Mouse (Mus musculus): ENCODE results near the gene Inpp5k. TPM values are rescaled to one million over a fixed set of nuclear protein-coding genes. Genes with fewer than 3 reads are reported as not detected.

The Inpp5k gene
- polyA plus RNA-seq, 1 experiment = 20.7 TPM

DNA sequence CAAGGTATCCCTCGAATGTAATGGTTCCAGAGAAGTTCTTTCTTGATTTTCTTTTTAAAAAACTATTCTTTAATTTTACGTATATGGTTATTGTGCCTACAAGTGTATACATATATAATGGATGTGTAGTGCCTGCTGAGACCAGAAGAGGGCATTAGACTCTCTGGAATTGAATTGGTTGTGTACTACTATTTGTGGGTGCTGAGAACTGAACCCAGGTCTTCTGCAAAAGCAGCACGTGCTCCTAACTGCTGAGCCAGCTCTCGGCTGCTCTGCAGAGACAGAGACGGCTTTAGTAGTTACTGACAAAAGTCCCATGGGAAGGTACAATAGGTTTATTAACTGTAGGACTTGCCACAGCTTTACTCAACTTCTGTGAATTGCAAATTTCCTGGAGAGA is 53.7 kb downstream of the Inpp5k start:
- TF ChIP-seq USF1 (IDR thresholded peaks at IDR 0.05; ENCODE audit: low read depth) (no peak), POLR2A (IDR thresholded peaks at IDR 0.05; ENCODE audit: insufficient read length, low read depth) (no peak), REST (IDR thresholded peaks at IDR 0.05; ENCODE audit: insufficient read depth, insufficient read length) (no peak), POLR2AphosphoS2 (IDR thresholded peaks at IDR 0.05; ENCODE audit: insufficient read length, low read depth) (no peak), TCF3 (IDR thresholded peaks at IDR 0.05; ENCODE audit: insufficient read length, low read depth) (no peak), SRF (IDR thresholded peaks at IDR 0.05; ENCODE audit: control insufficient read depth, insufficient read length, low read depth) (no peak), TCF12 (IDR thresholded peaks at IDR 0.05; ENCODE audit: insufficient read depth, poor library complexity, severe bottlenecking) (no peak), CEBPB (IDR thresholded peaks at IDR 0.05; ENCODE audit: insufficient read depth, poor library complexity, severe bottlenecking) (no peak), MYOG (IDR thresholded peaks at IDR 0.05; ENCODE audit: control insufficient read depth in 1 of 3, insufficient read depth in 1 of 3, insufficient read length in 2 of 3, low read depth in 2 of 3) (no peak), MYOD1 (IDR thresholded peaks at IDR 0.05; ENCODE audit: control insufficient read depth in 1 of 3, insufficient read length in 2 of 3, low read depth in 2 of 3) (no peak), MAX (IDR thresholded peaks at IDR 0.05; ENCODE audit: low read depth) (no peak), E2F4 (IDR thresholded peaks at IDR 0.05; ENCODE audit: insufficient read depth) (no peak)
- H3ac ChIP-seq (ENCODE audit: control insufficient read depth, insufficient read length) = no peak overlapping the region
- no peak overlapping the region for H3K4me2 ChIP-seq (ENCODE audit: low read depth)
- H3K4me3 ChIP-seq = no peak overlapping the region
- H3K79me2 ChIP-seq (ENCODE audit: control insufficient read depth, insufficient read depth) = peaks cover 95% of the 10 kb centered on the region
- peaks cover 16% of the 10 kb centered on the region for H3K36me3 ChIP-seq (ENCODE audit: control insufficient read depth, insufficient read depth)
- H3K27me3 ChIP-seq (ENCODE audit: control insufficient read depth, insufficient read depth, insufficient read length) = no peaks in the 10 kb centered on the region

DNA sequence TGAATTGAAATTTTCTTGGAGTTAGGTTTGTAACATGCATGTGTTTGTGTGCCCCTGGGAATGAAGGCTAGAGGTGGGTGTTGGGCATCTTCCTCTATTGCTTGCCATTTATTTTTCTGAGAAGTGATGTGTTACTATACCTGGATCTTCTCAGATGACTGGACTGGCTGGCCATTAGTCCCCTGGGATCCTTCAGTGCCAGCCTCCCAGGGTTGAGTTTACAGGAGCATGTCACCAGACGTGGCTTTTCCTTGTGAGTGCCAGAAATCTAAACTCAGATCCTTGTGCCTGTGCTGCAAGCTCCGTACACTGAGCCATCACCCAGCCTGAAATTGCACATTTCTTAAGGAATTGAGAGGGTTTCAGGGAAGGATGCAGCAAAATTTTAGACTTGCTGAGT is 54.2 kb downstream of the Inpp5k start:
- TF ChIP-seq MYOG (IDR thresholded peaks at IDR 0.05; ENCODE audit: control insufficient read depth in 1 of 3, insufficient read depth in 1 of 3, insufficient read length in 2 of 3, low read depth in 2 of 3) (no peak), POLR2A (IDR thresholded peaks at IDR 0.05; ENCODE audit: insufficient read length, low read depth) (no peak), SRF (IDR thresholded peaks at IDR 0.05; ENCODE audit: control insufficient read depth, insufficient read length, low read depth) (no peak), TCF3 (IDR thresholded peaks at IDR 0.05; ENCODE audit: insufficient read length, low read depth) (no peak), E2F4 (IDR thresholded peaks at IDR 0.05; ENCODE audit: insufficient read depth) (no peak), USF1 (IDR thresholded peaks at IDR 0.05; ENCODE audit: low read depth) (no peak), TCF12 (IDR thresholded peaks at IDR 0.05; ENCODE audit: insufficient read depth, poor library complexity, severe bottlenecking) (no peak), REST (IDR thresholded peaks at IDR 0.05; ENCODE audit: insufficient read depth, insufficient read length) (no peak), MYOD1 (IDR thresholded peaks at IDR 0.05; ENCODE audit: control insufficient read depth in 1 of 3, insufficient read length in 2 of 3, low read depth in 2 of 3) (no peak)
- Histone ChIP-seq H3ac (ENCODE audit: control insufficient read depth, insufficient read length) (no peak overlapping the region), H3K36me3 (ENCODE audit: control insufficient read depth, insufficient read depth) (peaks cover 16% of the 10 kb centered on the region), H3K27me3 (ENCODE audit: control insufficient read depth, insufficient read depth, insufficient read length) (no peaks in the 10 kb centered on the region), H3K4me2 (ENCODE audit: low read depth) (no peak overlapping the region), H3K79me2 (ENCODE audit: control insufficient read depth, insufficient read depth) (peaks cover 95% of the 10 kb centered on the region), H3K4me3 (no peak overlapping the region)

- Histone ChIP-seq H3K79me2 (ENCODE audit: control insufficient read depth, insufficient read depth) (peaks cover 91% of the 10 kb centered on the region), H3K4me3 (no peak overlapping the region), H3K4me2 (ENCODE audit: low read depth) (peak overlapping the region; percentile 49), H3ac (ENCODE audit: control insufficient read depth, insufficient read length) (no peak overlapping the region), H3K36me3 (ENCODE audit: control insufficient read depth, insufficient read depth) (peaks cover 25% of the 10 kb centered on the region), H3K27me3 (ENCODE audit: control insufficient read depth, insufficient read depth, insufficient read length) (no peaks in the 10 kb centered on the region)
- TF ChIP-seq TCF12 (IDR thresholded peaks at IDR 0.05; ENCODE audit: insufficient read depth, poor library complexity, severe bottlenecking) = no peak
- no peak for TF ChIP-seq POLR2AphosphoS2 (IDR thresholded peaks at IDR 0.05; ENCODE audit: insufficient read length, low read depth)
- no peak for TF ChIP-seq REST (IDR thresholded peaks at IDR 0.05; ENCODE audit: insufficient read depth, insufficient read length)
- no peak for TF ChIP-seq E2F4 (IDR thresholded peaks at IDR 0.05; ENCODE audit: insufficient read depth)
- TF ChIP-seq TCF3 (IDR thresholded peaks at IDR 0.05; ENCODE audit: insufficient read length, low read depth) = no peak
- no peak for TF ChIP-seq MAX (IDR thresholded peaks at IDR 0.05; ENCODE audit: low read depth)
- TF ChIP-seq SRF (IDR thresholded peaks at IDR 0.05; ENCODE audit: control insufficient read depth, insufficient read length, low read depth) = no peak
- TF ChIP-seq POLR2A (IDR thresholded peaks at IDR 0.05; ENCODE audit: insufficient read length, low read depth) = no peak
- TF ChIP-seq USF1 (IDR thresholded peaks at IDR 0.05; ENCODE audit: low read depth) = no peak
- TF ChIP-seq CEBPB (IDR thresholded peaks at IDR 0.05; ENCODE audit: insufficient read depth, poor library complexity, severe bottlenecking) = no peak
- TF ChIP-seq MYOD1 (IDR thresholded peaks at IDR 0.05; ENCODE audit: control insufficient read depth in 1 of 3, insufficient read length in 2 of 3, low read depth in 2 of 3) = no peak
- TF ChIP-seq MYOG (IDR thresholded peaks at IDR 0.05; ENCODE audit: control insufficient read depth in 1 of 3, insufficient read depth in 1 of 3, insufficient read length in 2 of 3, low read depth in 2 of 3) = no peak
Observed at GRCm38 (mm10) chr11:75687343-75687993, 56.7 kb downstream of the Inpp5k start.

GRCm38 (mm10) chr11:75688132-75688531 is 57.3 kb downstream of the Inpp5k start:
- H3K4me3 ChIP-seq = no peak overlapping the region
- H3ac ChIP-seq (ENCODE audit: control insufficient read depth, insufficient read length) = no peak overlapping the region
- peaks cover 91% of the 10 kb centered on the region for H3K79me2 ChIP-seq (ENCODE audit: control insufficient read depth, insufficient read depth)
- TF ChIP-seq MYOG (IDR thresholded peaks at IDR 0.05; ENCODE audit: control insufficient read depth in 1 of 3, insufficient read depth in 1 of 3, insufficient read length in 2 of 3, low read depth in 2 of 3) = peak in 1 of 3 experiments; percentile 11
- TF ChIP-seq TCF3 (IDR thresholded peaks at IDR 0.05; ENCODE audit: insufficient read length, low read depth) = no peak
- peak overlapping the region; percentile 49 for H3K4me2 ChIP-seq (ENCODE audit: low read depth)
- H3K36me3 ChIP-seq (ENCODE audit: control insufficient read depth, insufficient read depth) = peaks cover 22% of the 10 kb centered on the region
- H3K27me3 ChIP-seq (ENCODE audit: control insufficient read depth, insufficient read depth, insufficient read length) = no peaks in the 10 kb centered on the region

GRCm38 (mm10) chr11:75689977-75690376 is 59.2 kb downstream of the Inpp5k start:
- Histone ChIP-seq H3K36me3 (ENCODE audit: control insufficient read depth, insufficient read depth) (peaks cover 24% of the 10 kb centered on the region), H3K4me2 (ENCODE audit: low read depth) (no peak overlapping the region), H3ac (ENCODE audit: control insufficient read depth, insufficient read length) (no peak overlapping the region), H3K27me3 (ENCODE audit: control insufficient read depth, insufficient read depth, insufficient read length) (no peaks in the 10 kb centered on the region), H3K4me3 (no peak overlapping the region), H3K79me2 (ENCODE audit: control insufficient read depth, insufficient read depth) (peaks cover 90% of the 10 kb centered on the region)
- TF ChIP-seq MAX (IDR thresholded peaks at IDR 0.05; ENCODE audit: low read depth) = no peak
- TF ChIP-seq TCF3 (IDR thresholded peaks at IDR 0.05; ENCODE audit: insufficient read length, low read depth) = no peak
- no peak for TF ChIP-seq SRF (IDR thresholded peaks at IDR 0.05; ENCODE audit: control insufficient read depth, insufficient read length, low read depth)
- TF ChIP-seq MYOG (IDR thresholded peaks at IDR 0.05; ENCODE audit: control insufficient read depth in 1 of 3, insufficient read depth in 1 of 3, insufficient read length in 2 of 3, low read depth in 2 of 3) = no peak
- TF ChIP-seq REST (IDR thresholded peaks at IDR 0.05; ENCODE audit: insufficient read depth, insufficient read length) = no peak
- no peak for TF ChIP-seq TCF12 (IDR thresholded peaks at IDR 0.05; ENCODE audit: insufficient read depth, poor library complexity, severe bottlenecking)
- TF ChIP-seq MYOD1 (IDR thresholded peaks at IDR 0.05; ENCODE audit: control insufficient read depth in 1 of 3, insufficient read length in 2 of 3, low read depth in 2 of 3) = no peak
- no peak for TF ChIP-seq USF1 (IDR thresholded peaks at IDR 0.05; ENCODE audit: low read depth)
- no peak for TF ChIP-seq POLR2A (IDR thresholded peaks at IDR 0.05; ENCODE audit: insufficient read length, low read depth)
- TF ChIP-seq POLR2AphosphoS2 (IDR thresholded peaks at IDR 0.05; ENCODE audit: insufficient read length, low read depth) = no peak
- TF ChIP-seq E2F4 (IDR thresholded peaks at IDR 0.05; ENCODE audit: insufficient read depth) = no peak
- TF ChIP-seq CEBPB (IDR thresholded peaks at IDR 0.05; ENCODE audit: insufficient read depth, poor library complexity, severe bottlenecking) = no peak
